Mouse (Mus musculus) CH12.LX (cell line): ENCODE data around the gene B3galt4.

Source experiments
- BHLHE40 ChIP-seq: IDR thresholded peaks from 2 replicates; pipeline ENCODE4 v1.6.1; 2011; ENCODE audit warnings: mild to moderate bottlenecking, low read depth, low read length, improper control_type of control experiment
- CTCF ChIP-seq, 2 experiments: IDR thresholded peaks in 1 of 2; conservative IDR thresholded peaks in 1 of 2; 2 replicates each; pipeline ENCODE4 v1.5.1; 2011 to 2012; ENCODE audit warnings: low read depth in 2 of 2, low read length in 2 of 2, improper control_type of control experiment in 1 of 2, inconsistent platforms in 1 of 2, mild to moderate bottlenecking in 1 of 2, moderate library complexity in 1 of 2
- ETS1 ChIP-seq: conservative IDR thresholded peaks from 2 replicates; pipeline ENCODE4 v1.6.1; 2012; ENCODE audit warnings: low read depth, mild to moderate bottlenecking, inconsistent platforms, low read length, improper control_type of control experiment, moderate library complexity
- JUND ChIP-seq: conservative IDR thresholded peaks from 2 replicates; pipeline ENCODE4 v1.6.1; 2011; ENCODE audit warnings: low read depth, low read length, improper control_type of control experiment
- RCOR1 ChIP-seq: conservative IDR thresholded peaks from 2 replicates; pipeline ENCODE4 v1.6.1; 2012; ENCODE audit warnings: low read depth, mild to moderate bottlenecking, inconsistent platforms, low read length, improper control_type of control experiment
- SIN3A ChIP-seq: IDR thresholded peaks from 2 replicates; pipeline ENCODE4 v1.6.1; 2012; ENCODE audit warnings: low read length, improper control_type of control experiment, inconsistent platforms
- ZMIZ1 ChIP-seq: IDR thresholded peaks from 2 replicates; pipeline ENCODE4 v1.6.1; 2012; ENCODE audit warnings: low read depth, mild to moderate bottlenecking, inconsistent platforms, low read length, improper control_type of control experiment

DNA sequence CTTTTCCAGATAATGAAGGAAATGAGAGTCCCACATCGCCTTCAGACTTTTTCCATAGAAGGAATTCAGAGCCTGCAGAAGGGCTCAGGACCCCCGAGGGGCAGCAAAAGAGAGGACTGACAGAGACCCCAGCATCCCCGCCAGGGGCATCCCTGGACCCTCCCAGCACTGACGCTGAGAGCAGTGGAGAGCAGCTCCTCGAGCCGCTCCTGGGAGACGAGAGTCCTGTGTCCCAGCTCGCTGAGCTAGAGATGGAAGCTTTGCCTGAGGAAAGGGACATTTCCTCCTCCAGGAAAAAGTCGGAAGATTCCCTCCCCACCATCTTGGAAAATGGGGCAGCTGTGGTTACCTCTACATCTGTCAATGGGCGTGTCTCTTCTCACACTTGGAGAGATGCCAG lies 38.0 kb downstream of the B3galt4 start:
- no peak for TF ChIP-seq BHLHE40
- no peak for TF ChIP-seq CTCF (conservative IDR thresholded peaks at IDR 0.05 in 1 of 2, IDR thresholded peaks at IDR 0.05 in 1 of 2; ENCODE audit: low read depth in 2 of 2, low read length in 2 of 2)
- no peak for TF ChIP-seq SIN3A
- TF ChIP-seq RCOR1: no peak
- TF ChIP-seq ETS1: no peak
- TF ChIP-seq ZMIZ1: no peak
- no peak for TF ChIP-seq JUND
